Mouse (Mus musculus): ENCODE measurements at regions not wholly inside any gene's neighbourhood (a gene's known extent, or its start where the extent isn't known, plus 50 kb on each side); places are given as distances from the start of the nearest gene placed in this dataset.
A peak's percentile ranks its signal among the peaks of the same experiment; 100 is the strongest.

GRCm38 (mm10) chrX:97434327-97434726 lies 57.3 kb upstream of the Eda2r start:
- no peak for DNase-seq (ENCODE audit: low spot score in 2 of 2)

GRCm38 (mm10) chrX:97431391-97431803 lies 54.4 kb upstream of the Eda2r start:
- DNase-seq (ENCODE audit: low spot score in 2 of 2) = peak; percentile 5 to 33
